Mouse (Mus musculus): Measurements from ENCODE around the gene Gm26558. TPM values are rescaled to one million over a fixed set of nuclear protein-coding genes. Genes with fewer than 3 reads are reported as not detected.

Gene Gm26558
- polyA plus RNA-seq, 1 experiment from 2014 or later, result 2.4 TPM

GRCm38 (mm10) chr2:70673445-70674126 is 11.7 kb upstream of the Gm26558 start:
- peaks cover 15% of the 10 kb centered on the region for H3K4me1 ChIP-seq (replicated peaks)
- no peak overlapping the region for H3K4me3 ChIP-seq
- no peak overlapping the region for H3K4me2 ChIP-seq
- H3K27me3 ChIP-seq, result no peaks in the 10 kb centered on the region
- H3K9me3 ChIP-seq (replicated peaks), result no peaks in the 10 kb centered on the region
- no peak overlapping the region for H3K9ac ChIP-seq
- H3K27ac ChIP-seq, result no peak overlapping the region
- ATAC-seq (replicated peaks; ENCODE audit: insufficient number of reproducible peaks, insufficient read depth, low FRiP score, low read depth), result no peak
- WGBS, result 48% methylated on average over 7 of the region's 7 CpGs
- peaks cover 8% of the 10 kb centered on the region for H3K36me3 ChIP-seq

- no peak overlapping the region for H3K4me2 ChIP-seq
- 75% methylated on average over 2 of the region's 2 CpGs for WGBS
- no peak for ATAC-seq (replicated peaks; ENCODE audit: insufficient number of reproducible peaks, insufficient read depth, low FRiP score, low read depth)
- no peaks in the 10 kb centered on the region for H3K36me3 ChIP-seq
- H3K4me3 ChIP-seq, result no peak overlapping the region
- H3K9ac ChIP-seq, result no peak overlapping the region
- H3K9me3 ChIP-seq (replicated peaks), result no peaks in the 10 kb centered on the region
- no peak overlapping the region for H3K27ac ChIP-seq
- H3K27me3 ChIP-seq, result no peaks in the 10 kb centered on the region
- H3K4me1 ChIP-seq (replicated peaks), result peaks cover 15% of the 10 kb centered on the region
Measured at GRCm38 (mm10) chr2:70672476-70672875, 10.6 kb upstream of the Gm26558 start.

- no peaks in the 10 kb centered on the region for H3K36me3 ChIP-seq
- no peak overlapping the region for H3K27ac ChIP-seq
- WGBS, result 19% methylated on average over 2 of the region's 2 CpGs
- H3K4me2 ChIP-seq, result no peak overlapping the region
- H3K9ac ChIP-seq, result no peak overlapping the region
- peaks cover 15% of the 10 kb centered on the region for H3K4me1 ChIP-seq (replicated peaks)
- no peaks in the 10 kb centered on the region for H3K9me3 ChIP-seq (replicated peaks)
- H3K4me3 ChIP-seq, result no peak overlapping the region
- no peak for ATAC-seq (replicated peaks; ENCODE audit: insufficient number of reproducible peaks, insufficient read depth, low FRiP score, low read depth)
- H3K27me3 ChIP-seq, result no peaks in the 10 kb centered on the region
Measured at GRCm38 (mm10) chr2:70669896-70670295, 8.0 kb upstream of the Gm26558 start.

- 82% methylated on average over 2 of the region's 2 CpGs for WGBS
- ATAC-seq (replicated peaks; ENCODE audit: insufficient number of reproducible peaks, insufficient read depth, low FRiP score, low read depth), result no peak
- H3K4me1 ChIP-seq (replicated peaks), result peaks cover 15% of the 10 kb centered on the region
- no peak overlapping the region for H3K4me3 ChIP-seq
- no peaks in the 10 kb centered on the region for H3K9me3 ChIP-seq (replicated peaks)
- no peak overlapping the region for H3K27ac ChIP-seq
- no peak overlapping the region for H3K9ac ChIP-seq
- no peaks in the 10 kb centered on the region for H3K27me3 ChIP-seq
- no peak overlapping the region for H3K4me2 ChIP-seq
- 0 out of 2 replicates have a peak, but pooled peaks cover 4% of the 10 kb centered on the region for H3K36me3 ChIP-seq
Measured at GRCm38 (mm10) chr2:70669241-70669640, 7.3 kb upstream of the Gm26558 start.

GRCm38 (mm10) chr2:70667016-70667415 is 5.1 kb upstream of the Gm26558 start:
- no peak overlapping the region for H3K4me3 ChIP-seq

GRCm38 (mm10) chr2:70663764-70664163 is 1.9 kb upstream of the Gm26558 start:
- no peak for ATAC-seq (replicated peaks; ENCODE audit: insufficient number of reproducible peaks, insufficient read depth, low FRiP score, low read depth)
- Histone ChIP-seq H3K9ac (no peak overlapping the region), H3K4me2 (no peak overlapping the region), H3K4me3 (no peak overlapping the region), H3K27me3 (no peaks in the 10 kb centered on the region), H3K9me3 (replicated peaks) (no peaks in the 10 kb centered on the region), H3K4me1 (replicated peaks) (peaks cover 16% of the 10 kb centered on the region), H3K27ac (no peak overlapping the region), H3K36me3 (0 out of 2 replicates have a peak, but pooled peaks cover 4% of the 10 kb centered on the region)
- 70% methylated on average over 5 of the region's 5 CpGs for WGBS

More at GRCm38 (mm10) chr2:70667016-70667415, 5.1 kb upstream of the Gm26558 start:
- no peaks in the 10 kb centered on the region for H3K9me3 ChIP-seq (replicated peaks)
- no peak overlapping the region for H3K9ac ChIP-seq
- WGBS, result 87% methylated on average over 7 of the region's 7 CpGs
- 0 out of 2 replicates have a peak, but pooled peaks cover 4% of the 10 kb centered on the region for H3K36me3 ChIP-seq
- no peak for ATAC-seq (replicated peaks; ENCODE audit: insufficient number of reproducible peaks, insufficient read depth, low FRiP score, low read depth)
- no peak overlapping the region for H3K27ac ChIP-seq
- H3K4me1 ChIP-seq (replicated peaks), result peaks cover 26% of the 10 kb centered on the region
- no peak overlapping the region for H3K4me2 ChIP-seq
- H3K27me3 ChIP-seq, result no peaks in the 10 kb centered on the region

- Histone ChIP-seq H3K9ac (peak within 1 kb of the TSS; percentile 90), H3K27me3 (no peaks in the 10 kb centered on the region; the same call in 1 of the 2 replicates), H3K4me2 (peak within 1 kb of the TSS; percentile 84), H3K4me3 (peak within 1 kb of the TSS; percentile 93), H3K9me3 (replicated peaks) (no peaks in the 10 kb centered on the region), H3K36me3 (0 out of 2 replicates have a peak, but pooled peaks cover 4% of the 10 kb centered on the region), H3K27ac (peak within 1 kb of the TSS; percentile 93), H3K4me1 (replicated peaks) (peaks cover 16% of the 10 kb centered on the region)
- WGBS, result 1% methylated on average over 64 of the region's 64 CpGs
- peak; percentile 95 for ATAC-seq (replicated peaks; ENCODE audit: insufficient number of reproducible peaks, insufficient read depth, low FRiP score, low read depth)
Measured at GRCm38 (mm10) chr2:70660887-70661714, 807 bp downstream of the Gm26558 start, which contains the start of gene Gorasp2. TSS of gene Gorasp2 (plus strand) at chr2:70661576.

- Histone ChIP-seq H3K4me2 (no peak overlapping the region), H3K4me1 (replicated peaks) (no peaks in the 10 kb centered on the region), H3K27me3 (no peaks in the 10 kb centered on the region; the same call in 1 of the 2 replicates), H3K9ac (no peak overlapping the region), H3K9me3 (replicated peaks) (no peaks in the 10 kb centered on the region), H3K4me3 (no peak overlapping the region), H3K27ac (no peak overlapping the region), H3K36me3 (no peaks in the 10 kb centered on the region)
- no peak for ATAC-seq (replicated peaks; ENCODE audit: insufficient number of reproducible peaks, insufficient read depth, low FRiP score, low read depth)
- WGBS, result 70% methylated on average over 7 of the region's 7 CpGs
Measured at GRCm38 (mm10) chr2:70657083-70657482, 4.8 kb downstream of the Gm26558 start.

GRCm38 (mm10) chr2:70651820-70652219 is 10.1 kb downstream of the Gm26558 start:
- H3K9me3 ChIP-seq (replicated peaks), result no peaks in the 10 kb centered on the region
- no peak overlapping the region for H3K27ac ChIP-seq
- H3K9ac ChIP-seq, result no peak overlapping the region
- no peak overlapping the region for H3K4me2 ChIP-seq
- ATAC-seq (replicated peaks; ENCODE audit: insufficient number of reproducible peaks, insufficient read depth, low FRiP score, low read depth), result no peak
- no peaks in the 10 kb centered on the region for H3K36me3 ChIP-seq
- H3K4me3 ChIP-seq, result no peak overlapping the region
- H3K4me1 ChIP-seq (replicated peaks), result no peaks in the 10 kb centered on the region
- H3K27me3 ChIP-seq, result no peaks in the 10 kb centered on the region
- 35% methylated on average over 6 of the region's 6 CpGs for WGBS

GRCm38 (mm10) chr2:70649471-70649870 is 12.4 kb downstream of the Gm26558 start:
- no peaks in the 10 kb centered on the region for H3K4me1 ChIP-seq (replicated peaks)
- no peak overlapping the region for H3K4me2 ChIP-seq
- ATAC-seq (replicated peaks; ENCODE audit: insufficient number of reproducible peaks, insufficient read depth, low FRiP score, low read depth), result no peak
- no peaks in the 10 kb centered on the region for H3K9me3 ChIP-seq (replicated peaks)
- 92% methylated on average over 4 of the region's 4 CpGs for WGBS
- H3K27me3 ChIP-seq, result no peaks in the 10 kb centered on the region
- H3K9ac ChIP-seq, result no peak overlapping the region
- no peak overlapping the region for H3K4me3 ChIP-seq
- no peak overlapping the region for H3K27ac ChIP-seq
- H3K36me3 ChIP-seq, result no peaks in the 10 kb centered on the region

- Histone ChIP-seq H3K4me2 (no peak overlapping the region), H3K9ac (no peak overlapping the region), H3K4me1 (replicated peaks) (no peaks in the 10 kb centered on the region), H3K4me3 (no peak overlapping the region), H3K27me3 (no peaks in the 10 kb centered on the region), H3K36me3 (no peaks in the 10 kb centered on the region), H3K9me3 (replicated peaks) (no peaks in the 10 kb centered on the region), H3K27ac (no peak overlapping the region)
- 77% methylated on average over 5 of the region's 5 CpGs for WGBS
- no peak for ATAC-seq (replicated peaks; ENCODE audit: insufficient number of reproducible peaks, insufficient read depth, low FRiP score, low read depth)
Measured at GRCm38 (mm10) chr2:70648271-70648670, 13.6 kb downstream of the Gm26558 start.

Measured in heart, embryonic 15.5 days (tissue).